Mouse (Mus musculus): ENCODE measurements around the gene Cd40.

DNA sequence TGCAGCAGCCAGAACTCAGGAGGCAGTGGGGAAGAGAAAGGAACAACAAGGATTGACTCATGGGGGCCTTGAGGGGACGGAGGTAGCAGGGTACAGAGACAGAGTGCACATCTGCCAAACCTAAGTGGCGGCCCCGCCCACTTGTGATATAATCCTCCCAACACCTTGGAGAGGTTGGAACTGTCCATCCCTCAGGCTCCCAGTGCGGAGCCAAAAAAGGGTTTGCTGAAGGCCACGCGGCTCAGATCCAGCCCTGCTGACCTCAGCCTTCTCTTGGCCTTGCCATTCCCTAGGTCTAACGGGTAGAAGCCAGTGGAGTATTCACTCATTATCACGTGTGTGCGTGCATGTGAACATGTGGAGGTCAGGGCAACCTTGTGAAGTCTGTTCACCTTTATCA lies 25.2 kb downstream of the Cd40 start:
- TF ChIP-seq MAX (IDR thresholded peaks at IDR 0.05) = no peak
- TF ChIP-seq CTCF (IDR thresholded peaks at IDR 0.05; ENCODE audit: control insufficient read depth, insufficient read depth, insufficient read length) = no peak
- no peak for TF ChIP-seq USF1 (IDR thresholded peaks at IDR 0.05; ENCODE audit: low read depth)
- no peak for TF ChIP-seq CEBPB (IDR thresholded peaks at IDR 0.05; ENCODE audit: low read depth)
- no peak for TF ChIP-seq MYOD1 (IDR thresholded peaks at IDR 0.05; ENCODE audit: control insufficient read depth, insufficient read length, low read depth)

Measured in C2C12 (cell line).